Mouse (Mus musculus) forebrain, postnatal 0 days (tissue): ENCODE measurements around the gene Nol12. TPM values are rescaled to one million over a fixed set of nuclear protein-coding genes. Genes with fewer than 3 reads are reported as not detected.

ENCODE experiments used
- ATAC-seq: fragments of 200-750 bp; cut with Nextera tagmentation; 2 replicates; pipeline ENCODE4 v1.8.0; 2017; ENCODE audit warnings: mild to moderate bottlenecking, moderate library complexity
- DNase-seq: peaks from one replicate; pipeline ENCODE4 v3.0.0-alpha.2; 2015
- H3K27ac ChIP-seq: fragments of 300-500 bp; sonication (generic); 2 replicates; pipeline ENCODE4 v1.5.1; 2014; ENCODE audit warnings: low read depth, mild to moderate bottlenecking, antibody characterized with exemption, low read length, moderate library complexity, mixed read lengths
- H3K27me3 ChIP-seq: fragments of 300-500 bp; sonication (generic); 2 replicates; pipeline ENCODE4 v1.6.1; 2014; ENCODE audit warnings: mild to moderate bottlenecking, low read length, mixed read lengths; ENCODE audit not compliant: insufficient read depth
- H3K36me3 ChIP-seq: fragments of 300-500 bp; sonication (generic); 2 replicates; pipeline ENCODE4 v1.6.1; 2014; ENCODE audit warnings: mild to moderate bottlenecking, moderate library complexity; ENCODE audit not compliant: insufficient read depth
- H3K4me1 ChIP-seq: fragments of 300-500 bp; sonication (generic); 2 replicates; pipeline ENCODE4 v1.6.1; 2014; ENCODE audit warnings: antibody characterized with exemption; ENCODE audit not compliant: insufficient read depth
- H3K4me2 ChIP-seq: fragments of 300-500 bp; sonication (generic); 2 replicates; pipeline ENCODE4 v1.6.1; 2014; ENCODE audit warnings: low read depth, mild to moderate bottlenecking, moderate library complexity
- H3K4me3 ChIP-seq: fragments of 300-500 bp; sonication (generic); 2 replicates; pipeline ENCODE4 v1.5.1; 2014; ENCODE audit warnings: low read depth, low read length, mixed read lengths
- H3K9ac ChIP-seq: fragments of 300-500 bp; sonication (generic); 2 replicates; pipeline ENCODE4 v1.6.1; 2014; ENCODE audit warnings: mild to moderate bottlenecking
- H3K9me3 ChIP-seq: fragments of 300-500 bp; sonication (generic); 2 replicates; pipeline ENCODE4 v1.6.1; 2016; ENCODE audit warnings: low read length
- CTCF ChIP-seq: sonication (generic); IDR thresholded peaks from 2 replicates; pipeline ENCODE4 v1.5.1; 2016; ENCODE audit warnings: antibody characterized with exemption, control low read depth, low read depth
- WGBS: fragments of 180-500 bp; shearing (Covaris S2); extraction: QIAGEN DNeasy Blood & Tissue Kit; methylation state at CpG from one replicate; pipeline ENCODE4 v1.1.7; 2014; 5-methylcytosine and 5-hydroxymethylcytosine counted together
- polyA plus RNA-seq: library from polyadenylated mRNA; unstranded; fragments of >200 nt; fragmentation: Nextera tagmentation; extraction: Ambion mirVana; gene quantifications from 2 replicates; pipeline ENCODE4 v1.2.1, GENCODE M21; 2015
- total RNA-seq: library from RNA; depleted of rRNA; stranded (reverse); fragments of >200 nt; gene quantifications from 2 replicates; pipeline ENCODE4 v1.2.3, GENCODE M21; 2014

Nol12 gene
- total and polyA plus RNA-seq, 2 experiments from 2014 or later = 17.6 to 60.3 TPM

- H3K27ac ChIP-seq = no peak overlapping the region
- ATAC-seq (no peak), DNase-seq (no peak)
- no peak overlapping the region for H3K4me2 ChIP-seq
- 0 out of 2 replicates have a peak, but pooled peaks cover 4% of the 10 kb centered on the region for H3K27me3 ChIP-seq
- WGBS = 59% methylated on average over 6 of the region's 6 CpGs
- H3K9ac ChIP-seq = no peak overlapping the region
- H3K4me1 ChIP-seq = no peaks in the 10 kb centered on the region
- H3K4me3 ChIP-seq = no peak overlapping the region
- H3K36me3 ChIP-seq = no peaks in the 10 kb centered on the region; the same call in 1 of the 2 replicates
- no peak for TF ChIP-seq CTCF
- H3K9me3 ChIP-seq = no peaks in the 10 kb centered on the region
Observed at GRCm38 (mm10) chr15:78898507-78899001, 36.2 kb upstream of the Nol12 start.

- Histone ChIP-seq H3K4me1 (no peaks in the 10 kb centered on the region), H3K27me3 (0 out of 2 replicates have a peak, but pooled peaks cover 4% of the 10 kb centered on the region), H3K4me3 (peak within 1 kb of the TSS; percentile 48), H3K9me3 (no peaks in the 10 kb centered on the region), H3K36me3 (no peaks in the 10 kb centered on the region), H3K27ac (0 out of 2 replicates have a peak within 1 kb of the TSS, but pooled peaks have one; percentile 35), H3K4me2 (peak within 1 kb of the TSS; percentile 98), H3K9ac (peak within 1 kb of the TSS; percentile 56)
- ATAC-seq (no peak), DNase-seq (no peak)
- 4% methylated on average over 20 of the region's 20 CpGs for WGBS
- no peak for TF ChIP-seq CTCF
Observed at GRCm38 (mm10) chr15:78899409-78899739, 35.4 kb upstream of the Nol12 start, which contains the start of gene Gm49510. TSS of gene Gm49510 (plus strand) at chr15:78899667.

- Histone ChIP-seq H3K9ac (peak within 1 kb of the TSS; percentile 56), H3K27me3 (0 out of 2 replicates have a peak, but pooled peaks cover 4% of the 10 kb centered on the region), H3K4me2 (peak within 1 kb of the TSS; percentile 98), H3K36me3 (no peaks in the 10 kb centered on the region), H3K4me3 (peak within 1 kb of the TSS; percentile 48), H3K27ac (0 out of 2 replicates have a peak within 1 kb of the TSS, but pooled peaks have one; percentile 35), H3K9me3 (no peaks in the 10 kb centered on the region), H3K4me1 (no peaks in the 10 kb centered on the region)
- peak; percentile 50 for DNase-seq
- 2% methylated on average over 46 of the region's 47 CpGs for WGBS
- no peak for TF ChIP-seq CTCF
- peak; percentile 59; the same call in 1 of the 2 replicates for ATAC-seq
Observed at GRCm38 (mm10) chr15:78899740-78900584, 34.8 kb upstream of the Nol12 start, which contains the start of gene Sh3bp1. TSS of gene Sh3bp1 (plus strand) at chr15:78899768.

- 0 out of 2 replicates have a peak, but pooled peaks cover 4% of the 10 kb centered on the region for H3K27me3 ChIP-seq
- no peaks in the 10 kb centered on the region for H3K36me3 ChIP-seq
- H3K27ac ChIP-seq = no peak overlapping the region
- peak overlapping the region; percentile 48 for H3K4me3 ChIP-seq
- peak overlapping the region; percentile 98 for H3K4me2 ChIP-seq
- no peaks in the 10 kb centered on the region for H3K4me1 ChIP-seq
- peak overlapping the region; percentile 56; the same call in 1 of the 2 replicates for H3K9ac ChIP-seq
- no peak for TF ChIP-seq CTCF
- DNase-seq (no peak), ATAC-seq (no peak)
- H3K9me3 ChIP-seq = no peaks in the 10 kb centered on the region
- 30% methylated on average over 18 of the region's 18 CpGs for WGBS
Observed at GRCm38 (mm10) chr15:78900585-78901421, 33.9 kb upstream of the Nol12 start.

- ATAC-seq (no peak), DNase-seq (no peak)
- Histone ChIP-seq H3K27me3 (0 out of 2 replicates have a peak, but pooled peaks cover 4% of the 10 kb centered on the region), H3K9ac (no peak overlapping the region), H3K4me3 (no peak overlapping the region), H3K4me1 (no peaks in the 10 kb centered on the region), H3K27ac (no peak overlapping the region), H3K9me3 (no peaks in the 10 kb centered on the region), H3K4me2 (no peak overlapping the region), H3K36me3 (no peaks in the 10 kb centered on the region)
- WGBS = 42% methylated on average over 8 of the region's 8 CpGs
- no peak for TF ChIP-seq CTCF
Observed at GRCm38 (mm10) chr15:78901422-78901789, 33.3 kb upstream of the Nol12 start.

GRCm38 (mm10) chr15:78903243-78903642 lies 31.5 kb upstream of the Nol12 start:
- no peaks in the 10 kb centered on the region for H3K4me1 ChIP-seq
- no peak overlapping the region for H3K4me3 ChIP-seq
- 6% methylated on average over 2 of the region's 2 CpGs for WGBS
- H3K9me3 ChIP-seq = no peaks in the 10 kb centered on the region
- peak; percentile 87 for DNase-seq
- no peak overlapping the region for H3K9ac ChIP-seq
- H3K27ac ChIP-seq = no peak overlapping the region
- 0 out of 2 replicates have a peak, but pooled peaks cover 4% of the 10 kb centered on the region for H3K27me3 ChIP-seq
- H3K36me3 ChIP-seq = no peaks in the 10 kb centered on the region; the same call in 1 of the 2 replicates
- peak; percentile 72 for ATAC-seq
- no peak overlapping the region for H3K4me2 ChIP-seq
- TF ChIP-seq CTCF = peak; percentile 92
